Mouse (Mus musculus): ENCODE results near the gene Abcf3. TPM values are rescaled to one million over a fixed set of nuclear protein-coding genes. Genes with fewer than 3 reads are reported as not detected.

The Abcf3 gene
- polyA plus RNA-seq, 1 experiment = 0.73 TPM

- peak overlapping the region; percentile 98 for H3K4me3 ChIP-seq (replicated peaks)
- H3K36me3 ChIP-seq (ENCODE audit: control insufficient read depth) = peaks cover 69% of the 10 kb centered on the region
- no peaks in the 10 kb centered on the region for H3K27me3 ChIP-seq (ENCODE audit: control insufficient read depth)
- TF ChIP-seq GATA1 (IDR thresholded peaks at IDR 0.05; ENCODE audit: low read length) = no peak
- no peak for TF ChIP-seq TAL1 (IDR thresholded peaks at IDR 0.05; ENCODE audit: low read length)
- no peaks in the 10 kb centered on the region for H3K9me3 ChIP-seq (ENCODE audit: control insufficient read depth, low read length)
- H3K4me1 ChIP-seq (ENCODE audit: control insufficient read depth) = peaks cover 44% of the 10 kb centered on the region
Observed at GRCm38 (mm10) chr16:20537071-20537471, 11.3 kb upstream of the Abcf3 start.

- no peaks in the 10 kb centered on the region for H3K27me3 ChIP-seq (ENCODE audit: control insufficient read depth)
- peaks cover 70% of the 10 kb centered on the region for H3K36me3 ChIP-seq (ENCODE audit: control insufficient read depth)
- no peaks in the 10 kb centered on the region for H3K9me3 ChIP-seq (ENCODE audit: control insufficient read depth, low read length)
- peak overlapping the region; percentile 98 for H3K4me3 ChIP-seq (replicated peaks)
- TF ChIP-seq TAL1 (IDR thresholded peaks at IDR 0.05; ENCODE audit: low read length) (no peak), GATA1 (IDR thresholded peaks at IDR 0.05; ENCODE audit: low read length) (no peak)
- H3K4me1 ChIP-seq (ENCODE audit: control insufficient read depth) = peaks cover 44% of the 10 kb centered on the region
Observed at GRCm38 (mm10) chr16:20537601-20538320, 10.6 kb upstream of the Abcf3 start.

- Histone ChIP-seq H3K9me3 (ENCODE audit: control insufficient read depth, low read length) (peaks cover 5% of the 10 kb centered on the region), H3K4me3 (replicated peaks) (no peak overlapping the region), H3K36me3 (ENCODE audit: control insufficient read depth) (peaks cover 78% of the 10 kb centered on the region), H3K4me1 (ENCODE audit: control insufficient read depth) (peaks cover 43% of the 10 kb centered on the region), H3K27me3 (ENCODE audit: control insufficient read depth) (no peaks in the 10 kb centered on the region)
- TF ChIP-seq TAL1 (IDR thresholded peaks at IDR 0.05; ENCODE audit: low read length) = no peak
- no peak for TF ChIP-seq GATA1 (IDR thresholded peaks at IDR 0.05; ENCODE audit: low read length)
Observed at GRCm38 (mm10) chr16:20539649-20540048, 8.7 kb upstream of the Abcf3 start.

GRCm38 (mm10) chr16:20540438-20540837, 7.9 kb upstream of the Abcf3 start:
- Histone ChIP-seq H3K27me3 (ENCODE audit: control insufficient read depth) (no peaks in the 10 kb centered on the region), H3K4me1 (ENCODE audit: control insufficient read depth) (peaks cover 39% of the 10 kb centered on the region), H3K36me3 (ENCODE audit: control insufficient read depth) (peaks cover 86% of the 10 kb centered on the region), H3K4me3 (replicated peaks) (no peak overlapping the region), H3K9me3 (ENCODE audit: control insufficient read depth, low read length) (peaks cover 5% of the 10 kb centered on the region)
- no peak for TF ChIP-seq TAL1 (IDR thresholded peaks at IDR 0.05; ENCODE audit: low read length)
- no peak for TF ChIP-seq GATA1 (IDR thresholded peaks at IDR 0.05; ENCODE audit: low read length)

- Histone ChIP-seq H3K4me3 (replicated peaks) (no peak overlapping the region), H3K36me3 (ENCODE audit: control insufficient read depth) (peaks cover 73% of the 10 kb centered on the region), H3K27me3 (ENCODE audit: control insufficient read depth) (no peaks in the 10 kb centered on the region), H3K4me1 (ENCODE audit: control insufficient read depth) (peaks cover 35% of the 10 kb centered on the region), H3K9me3 (ENCODE audit: control insufficient read depth, low read length) (peaks cover 5% of the 10 kb centered on the region)
- TF ChIP-seq GATA1 (IDR thresholded peaks at IDR 0.05; ENCODE audit: low read length) = no peak
- TF ChIP-seq TAL1 (IDR thresholded peaks at IDR 0.05; ENCODE audit: low read length) = no peak
Observed at GRCm38 (mm10) chr16:20545696-20546095, 2.7 kb upstream of the Abcf3 start.

GRCm38 (mm10) chr16:20547423-20547822, 954 bp upstream of the Abcf3 start:
- H3K36me3 ChIP-seq (ENCODE audit: control insufficient read depth) = peaks cover 73% of the 10 kb centered on the region

GRCm38 (mm10) chr16:20549161-20549560, 784 bp downstream of the Abcf3 start:
- Histone ChIP-seq H3K4me1 (ENCODE audit: control insufficient read depth) (peaks cover 35% of the 10 kb centered on the region), H3K27me3 (ENCODE audit: control insufficient read depth) (no peaks in the 10 kb centered on the region), H3K4me3 (replicated peaks) (peak overlapping the region; percentile 75), H3K36me3 (ENCODE audit: control insufficient read depth) (peaks cover 74% of the 10 kb centered on the region), H3K9me3 (ENCODE audit: control insufficient read depth, low read length) (no peaks in the 10 kb centered on the region)
- TF ChIP-seq GATA1 (IDR thresholded peaks at IDR 0.05; ENCODE audit: low read length) (no peak), TAL1 (IDR thresholded peaks at IDR 0.05; ENCODE audit: low read length) (no peak)

More at GRCm38 (mm10) chr16:20547423-20547822, 954 bp upstream of the Abcf3 start:
- H3K4me3 ChIP-seq (replicated peaks) = peak overlapping the region; percentile 75
- no peaks in the 10 kb centered on the region for H3K27me3 ChIP-seq (ENCODE audit: control insufficient read depth)
- peaks cover 5% of the 10 kb centered on the region for H3K9me3 ChIP-seq (ENCODE audit: control insufficient read depth, low read length)
- H3K4me1 ChIP-seq (ENCODE audit: control insufficient read depth) = peaks cover 35% of the 10 kb centered on the region
- TF ChIP-seq GATA1 (IDR thresholded peaks at IDR 0.05; ENCODE audit: low read length) (no peak), TAL1 (IDR thresholded peaks at IDR 0.05; ENCODE audit: low read length) (no peak)

- H3K27me3 ChIP-seq (ENCODE audit: control insufficient read depth) = no peaks in the 10 kb centered on the region
- H3K36me3 ChIP-seq (ENCODE audit: control insufficient read depth) = peaks cover 71% of the 10 kb centered on the region
- no peak overlapping the region for H3K4me3 ChIP-seq (replicated peaks)
- H3K4me1 ChIP-seq (ENCODE audit: control insufficient read depth) = peaks cover 30% of the 10 kb centered on the region
- TF ChIP-seq TAL1 (IDR thresholded peaks at IDR 0.05; ENCODE audit: low read length) = no peak
- TF ChIP-seq GATA1 (IDR thresholded peaks at IDR 0.05; ENCODE audit: low read length) = no peak
- no peaks in the 10 kb centered on the region for H3K9me3 ChIP-seq (ENCODE audit: control insufficient read depth, low read length)
Observed at GRCm38 (mm10) chr16:20551691-20552090, 3.3 kb downstream of the Abcf3 start.

GRCm38 (mm10) chr16:20552594-20552993, 4.2 kb downstream of the Abcf3 start:
- TF ChIP-seq GATA1 (IDR thresholded peaks at IDR 0.05; ENCODE audit: low read length) (no peak), TAL1 (IDR thresholded peaks at IDR 0.05; ENCODE audit: low read length) (no peak)
- H3K4me3 ChIP-seq (replicated peaks) = no peak overlapping the region
- H3K27me3 ChIP-seq (ENCODE audit: control insufficient read depth) = no peaks in the 10 kb centered on the region
- no peaks in the 10 kb centered on the region for H3K9me3 ChIP-seq (ENCODE audit: control insufficient read depth, low read length)
- peaks cover 24% of the 10 kb centered on the region for H3K4me1 ChIP-seq (ENCODE audit: control insufficient read depth)
- peaks cover 72% of the 10 kb centered on the region for H3K36me3 ChIP-seq (ENCODE audit: control insufficient read depth)
